Mouse (Mus musculus) MEL (cell line): Measurements from ENCODE around the gene C9. TPM values are rescaled to one million over a fixed set of nuclear protein-coding genes. Genes with fewer than 3 reads are reported as not detected.

Source experiments
- DNase-seq: peaks from one replicate; pipeline ENCODE4 v3.0.0; 2011; ENCODE audit warnings: low read depth, low spot score
- H3K27ac ChIP-seq: 2 replicates; pipeline ENCODE4 v1.5.1; 2012; ENCODE audit warnings: low read depth, mild to moderate bottlenecking, control low read depth, low read length, moderate library complexity; ENCODE audit not compliant: control insufficient read depth
- H3K27me3 ChIP-seq, 2 experiments: fragments of 150-350 bp in 1 of 2; sonication (generic) in 1 of 2; 2 replicates each; pipeline ENCODE4 v1.6.1; 2012; ENCODE audit warnings: low read length in 2 of 2, mild to moderate bottlenecking in 2 of 2, improper control_type of control experiment in 1 of 2, moderate library complexity in 1 of 2; ENCODE audit not compliant: insufficient read depth in 2 of 2, control insufficient read depth in 1 of 2
- H3K36me3 ChIP-seq, 2 experiments: 2 replicates each; pipeline ENCODE4 v1.6.1; 2012 to 2014; ENCODE audit warnings: low read length in 2 of 2, improper control_type of control experiment in 1 of 2, inconsistent platforms in 1 of 2, mild to moderate bottlenecking in 1 of 2; ENCODE audit not compliant: insufficient read depth in 2 of 2, control insufficient read depth in 1 of 2
- H3K4me1 ChIP-seq, 2 experiments: fragments of 150-350 bp in 1 of 2; sonication (generic) in 1 of 2; 2 replicates each; pipeline ENCODE4 v1.6.1; 2012; ENCODE audit warnings: low read length in 2 of 2, improper control_type of control experiment in 1 of 2, mild to moderate bottlenecking in 1 of 2; ENCODE audit not compliant: insufficient read depth in 2 of 2, control insufficient read depth in 1 of 2
- H3K4me3 ChIP-seq, 2 experiments: fragments of 150-350 bp in 1 of 2; sonication (generic) in 1 of 2; 2 replicates each; pipeline ENCODE4 v1.5.1; 2012; ENCODE audit warnings: low read depth in 2 of 2, low read length in 2 of 2, mild to moderate bottlenecking in 2 of 2, moderate library complexity in 2 of 2, control low read depth in 1 of 2, improper control_type of control experiment in 1 of 2; ENCODE audit not compliant: control insufficient read depth in 1 of 2, insufficient read depth in 1 of 2
- H3K79me2 ChIP-seq: 2 replicates; pipeline ENCODE4 v1.6.1; 2012; ENCODE audit warnings: mild to moderate bottlenecking, low read length, moderate library complexity; ENCODE audit not compliant: control insufficient read depth, poor library complexity, insufficient read depth
- H3K9ac ChIP-seq: 2 replicates; pipeline ENCODE4 v1.6.1; 2012; ENCODE audit warnings: low read depth, mild to moderate bottlenecking, control low read depth, low read length, moderate library complexity; ENCODE audit not compliant: control insufficient read depth, poor library complexity, severe bottlenecking
- H3K9me3 ChIP-seq: fragments of 150-350 bp; sonication (generic); replicated peaks from 2 replicates; pipeline ENCODE4 v1.6.1; 2012; ENCODE audit warnings: mild to moderate bottlenecking, low read length, improper control_type of control experiment, moderate library complexity; ENCODE audit not compliant: insufficient read depth
- CHD1 ChIP-seq: IDR thresholded peaks from 2 replicates; pipeline ENCODE4 v1.6.1; 2012; ENCODE audit warnings: low read depth, mild to moderate bottlenecking, inconsistent platforms, low read length, improper control_type of control experiment
- CTCF ChIP-seq, 3 experiments: IDR thresholded peaks in 2 of 3; conservative IDR thresholded peaks in 1 of 3; 2 replicates each; pipeline ENCODE4 v1.5.1; 2011 to 2012; ENCODE audit warnings: low read length in 3 of 3, low read depth in 2 of 3, mild to moderate bottlenecking in 2 of 3, improper control_type of control experiment in 1 of 3, inconsistent platforms in 1 of 3, mixed read lengths in 1 of 3, moderate library complexity in 1 of 3; ENCODE audit not compliant: control insufficient read depth in 1 of 3, insufficient read depth in 1 of 3, poor library complexity in 1 of 3, severe bottlenecking in 1 of 3
- E2F4 ChIP-seq: IDR thresholded peaks from 2 replicates; pipeline ENCODE4 v1.6.1; 2011; ENCODE audit warnings: low read depth, low read length, improper control_type of control experiment, borderline replicate concordance
- ELF1 ChIP-seq: IDR thresholded peaks from 2 replicates; pipeline ENCODE4 v1.6.1; 2014; ENCODE audit warnings: low read depth, mild to moderate bottlenecking, inconsistent platforms, low read length, improper control_type of control experiment, moderate library complexity
- EP300 ChIP-seq, 2 experiments: IDR thresholded peaks; 2 replicates each; pipeline ENCODE4 v1.6.1; 2011; ENCODE audit warnings: improper control_type of control experiment in 2 of 2, low read length in 2 of 2, low read depth in 1 of 2, mild to moderate bottlenecking in 1 of 2
- JUND ChIP-seq: IDR thresholded peaks from 2 replicates; pipeline ENCODE4 v1.6.1; 2011; ENCODE audit warnings: low read depth, mild to moderate bottlenecking, improper control_type of control experiment, low read length
- KAT2A ChIP-seq: conservative IDR thresholded peaks from 2 replicates; pipeline ENCODE4 v1.6.1; 2012; ENCODE audit warnings: low read depth, low read length, improper control_type of control experiment, inconsistent platforms
- MAZ ChIP-seq: IDR thresholded peaks from 2 replicates; pipeline ENCODE4 v1.6.1; 2012; ENCODE audit warnings: low read depth, mild to moderate bottlenecking, inconsistent platforms, low read length, improper control_type of control experiment
- MXI1 ChIP-seq: IDR thresholded peaks from 2 replicates; pipeline ENCODE4 v1.6.1; 2011; ENCODE audit warnings: mild to moderate bottlenecking, low read depth, low read length, improper control_type of control experiment
- MYB ChIP-seq: IDR thresholded peaks from 2 replicates; pipeline ENCODE4 v1.6.1; 2011; ENCODE audit warnings: mild to moderate bottlenecking, low read depth, low read length, improper control_type of control experiment
- NELFE ChIP-seq: IDR thresholded peaks from 2 replicates; pipeline ENCODE4 v1.6.1; 2011; ENCODE audit warnings: low read depth, low read length, improper control_type of control experiment
- POLR2AphosphoS2 ChIP-seq: IDR thresholded peaks from 2 replicates; pipeline ENCODE4 v1.6.1; 2011; ENCODE audit warnings: low read length, improper control_type of control experiment
- RAD21 ChIP-seq: IDR thresholded peaks from 2 replicates; pipeline ENCODE4 v1.6.1; 2011; ENCODE audit warnings: mild to moderate bottlenecking, low read depth, low read length, improper control_type of control experiment
- RCOR1 ChIP-seq: IDR thresholded peaks from 2 replicates; pipeline ENCODE4 v1.6.1; 2012; ENCODE audit warnings: low read depth, mild to moderate bottlenecking, inconsistent platforms, low read length, improper control_type of control experiment
- SIN3A ChIP-seq: IDR thresholded peaks from 2 replicates; pipeline ENCODE4 v1.6.1; 2012; ENCODE audit warnings: low read length, improper control_type of control experiment, inconsistent platforms
- SMC3 ChIP-seq: IDR thresholded peaks from 2 replicates; pipeline ENCODE4 v1.6.1; 2011; ENCODE audit warnings: low read depth, low read length, improper control_type of control experiment
- TAL1 ChIP-seq: IDR thresholded peaks from 2 replicates; pipeline ENCODE4 v1.6.1; 2012; ENCODE audit warnings: mild to moderate bottlenecking, inconsistent platforms, low read length, moderate library complexity, mixed read lengths
- TCF12 ChIP-seq: IDR thresholded peaks from 2 replicates; pipeline ENCODE4 v1.6.1; 2014; ENCODE audit warnings: low read depth, mild to moderate bottlenecking, inconsistent platforms, low read length, improper control_type of control experiment, moderate library complexity
- UBTF ChIP-seq: IDR thresholded peaks from 2 replicates; pipeline ENCODE4 v1.6.1; 2012; ENCODE audit warnings: low read depth, mild to moderate bottlenecking, inconsistent platforms, low read length, improper control_type of control experiment, moderate library complexity, borderline replicate concordance; ENCODE audit not compliant: insufficient read depth
- USF2 ChIP-seq, 2 experiments: IDR thresholded peaks; 2 replicates each; pipeline ENCODE4 v1.6.1; 2011 to 2012; ENCODE audit warnings: improper control_type of control experiment in 2 of 2, low read length in 2 of 2, borderline replicate concordance in 1 of 2, inconsistent platforms in 1 of 2, low read depth in 1 of 2, mild to moderate bottlenecking in 1 of 2; ENCODE audit not compliant: insufficient read depth in 1 of 2
- ZC3H11A ChIP-seq: IDR thresholded peaks from 2 replicates; pipeline ENCODE4 v1.6.1; 2012; ENCODE audit warnings: low read depth, mild to moderate bottlenecking, inconsistent platforms, low read length, improper control_type of control experiment
- ZKSCAN1 ChIP-seq: IDR thresholded peaks from 2 replicates; pipeline ENCODE4 v1.6.1; 2012; ENCODE audit warnings: low read depth, mild to moderate bottlenecking, inconsistent platforms, low read length, improper control_type of control experiment, moderate library complexity
- ZMIZ1 ChIP-seq: IDR thresholded peaks from 2 replicates; pipeline ENCODE4 v1.6.1; 2012; ENCODE audit warnings: low read depth, mild to moderate bottlenecking, inconsistent platforms, low read length, improper control_type of control experiment, moderate library complexity
- polyA plus RNA-seq, 2 experiments: library from polyadenylated mRNA; stranded (reverse) in 1 of 2; unstranded in 1 of 2; fragments of >175 nt in 1 of 2; fragments of >200 nt in 1 of 2; gene quantifications; 2 replicates each; pipeline versions ENCODE4 v1.2.1 to v1.2.4; 2012; ENCODE audit warnings: low replicate concordance in 2 of 2, low read depth in 1 of 2; ENCODE audit not compliant: insufficient read length in 2 of 2, insufficient read depth in 1 of 2, missing spikeins in 1 of 2
- total RNA-seq: library from RNA; depleted of rRNA; stranded (reverse); fragments of 300-350 nt; gene quantifications from 2 replicates; pipeline ENCODE4 v1.2.3, GENCODE M21; 2012; rRNA removed

Gene C9
- not detected in 2 replicates for total RNA-seq
- not detected for polyA plus RNA-seq

DNA sequence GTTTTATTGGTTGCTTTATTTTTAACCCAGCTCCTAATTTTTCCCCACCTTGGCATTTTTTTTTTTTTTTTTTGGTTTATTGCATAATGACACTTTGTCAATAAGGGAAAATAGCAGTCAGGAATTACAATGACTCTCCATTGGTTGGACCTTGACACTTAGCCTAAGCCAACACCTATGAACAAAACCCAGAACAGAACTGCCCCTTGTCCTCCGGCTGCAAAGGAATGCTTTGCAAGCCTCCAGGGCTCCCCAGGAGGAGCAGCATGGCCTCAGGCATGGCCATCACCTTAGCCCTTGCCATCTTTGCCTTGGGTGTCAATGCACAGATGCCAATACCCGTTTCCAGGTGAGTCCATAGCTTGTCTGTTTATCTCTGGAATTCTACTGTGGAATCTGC, at the start of gene C9:
Gene C9, plus strand, starts transcription at position 193 of the 400 bp plus-strand sequence.
- Histone ChIP-seq H3K27me3 (peaks cover 5 to 6% of the 10 kb centered on the region in 2 experiments), H3K9me3 (no peaks in the 10 kb centered on the region), H3K79me2 (no peaks in the 10 kb centered on the region), H3K4me3 (no peak within 1 kb of the TSS), H3K36me3 (no peaks in the 10 kb centered on the region), H3K27ac (no peak within 1 kb of the TSS), H3K4me1 (no peaks in the 10 kb centered on the region), H3K9ac (no peak within 1 kb of the TSS)
- no peak for DNase-seq
- TF ChIP-seq TAL1 (no peak), KAT2A (no peak), CTCF (IDR thresholded peaks at IDR 0.05 in 2 of 3, conservative IDR thresholded peaks at IDR 0.05 in 1 of 3; ENCODE audit: control insufficient read depth in 1 of 3, insufficient read depth in 1 of 3, low read depth in 2 of 3, low read length in 3 of 3, poor library complexity in 1 of 3, severe bottlenecking in 1 of 3) (no peak), NELFE (no peak), ZC3H11A (no peak), RAD21 (no peak), CHD1 (no peak), POLR2AphosphoS2 (no peak), ZKSCAN1 (no peak), UBTF (no peak), EP300 (IDR thresholded peaks at IDR 0.05; ENCODE audit: low read depth in 1 of 2, low read length in 2 of 2) (no peak)

GRCm38 (mm10) chr15:6398211-6398610, 46.9 kb upstream of the C9 start:
- TF ChIP-seq MXI1 (no peak), TAL1 (no peak), RAD21 (no peak), ZMIZ1 (no peak), RCOR1 (no peak), JUND (no peak), MAZ (no peak), E2F4 (no peak), ZKSCAN1 (no peak), MYB (no peak), SIN3A (no peak), SMC3 (no peak), USF2 (IDR thresholded peaks at IDR 0.05; ENCODE audit: borderline replicate concordance in 1 of 2, insufficient read depth in 1 of 2, low read depth in 1 of 2, low read length in 2 of 2) (no peak), ELF1 (no peak), TCF12 (no peak)
- H3K9ac ChIP-seq: no peak overlapping the region
- no peaks in the 10 kb centered on the region for H3K79me2 ChIP-seq
- H3K36me3 ChIP-seq: no peaks in the 10 kb centered on the region
- H3K4me1 ChIP-seq: no peaks in the 10 kb centered on the region
- no peaks in the 10 kb centered on the region for H3K9me3 ChIP-seq
- DNase-seq: no peak
- no peak overlapping the region for H3K4me3 ChIP-seq
- no peak overlapping the region for H3K27ac ChIP-seq
- H3K27me3 ChIP-seq: no peaks in the 10 kb centered on the region; a peak in 3 of 4 replicates
